Mouse (Mus musculus) brain, embryonic 14.5 days (tissue): ENCODE data around the gene Gm21488.
"Not testable (repeated sequence)": the region's sequence is repeated elsewhere in the genome, so short reads cannot be mapped to it uniquely, and the experiment has no call there.

Experiments used
- CTCF ChIP-seq: fragments of 200-500 bp; IDR thresholded peaks from 2 replicates; pipeline ENCODE4 v1.5.1; 2012; ENCODE audit warnings: inconsistent platforms, mild to moderate bottlenecking, moderate library complexity, borderline replicate concordance; ENCODE audit not compliant: insufficient read depth, insufficient read length; ENCODE audit errors: extremely low read depth
- POLR2A ChIP-seq: fragments of 200-500 bp; IDR thresholded peaks from 2 replicates; pipeline ENCODE4 v1.6.1; 2012; ENCODE audit warnings: mild to moderate bottlenecking, inconsistent platforms, borderline replicate concordance; ENCODE audit not compliant: poor library complexity, insufficient read depth, insufficient read length, severe bottlenecking; ENCODE audit errors: extremely low read depth

DNA sequence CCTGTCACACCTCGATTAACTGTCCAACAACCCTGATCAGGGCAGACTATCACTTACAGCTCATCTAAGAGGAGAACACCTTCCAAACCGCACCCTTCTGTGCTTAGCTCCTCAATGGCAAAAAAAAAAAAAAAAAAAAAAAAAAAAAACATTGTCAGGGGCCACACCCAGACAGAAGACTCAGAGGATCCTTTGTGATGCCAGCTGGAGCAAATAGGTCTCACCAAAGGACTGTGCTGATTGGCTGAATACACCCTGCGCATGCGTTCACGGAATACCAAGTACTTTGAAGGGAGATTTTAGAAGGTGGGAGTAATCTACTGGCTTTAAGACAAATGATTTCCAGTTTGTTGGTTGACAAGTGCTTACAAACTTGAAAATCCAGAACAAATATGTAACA is at the start of gene Gm21488:
- not testable (repeated sequence) for TF ChIP-seq CTCF, POLR2A
